Mouse (Mus musculus) hindbrain, embryonic 16.5 days (tissue): ENCODE measurements around the gene Calhm3. TPM values are rescaled to one million over a fixed set of nuclear protein-coding genes. Genes with fewer than 3 reads are reported as not detected.
"Not testable (repeated sequence)": the region's sequence is repeated elsewhere in the genome, so short reads cannot be mapped to it uniquely, and the experiment has no call there.

ENCODE experiments used
- ATAC-seq: fragments of 200-750 bp; cut with Nextera tagmentation; 2 replicates; pipeline ENCODE4 v1.8.0; 2017; ENCODE audit warnings: moderate TSS enrichment, moderate library complexity
- H3K27ac ChIP-seq: fragments of 300-500 bp; sonication (generic); 2 replicates; pipeline ENCODE4 v1.5.1; 2014; ENCODE audit warnings: low read depth, mild to moderate bottlenecking, control low read depth, low read length, moderate library complexity
- H3K27me3 ChIP-seq: fragments of 300-500 bp; sonication (generic); replicated peaks from 2 replicates; pipeline ENCODE4 v1.6.1; 2014; ENCODE audit warnings: low read length; ENCODE audit not compliant: control insufficient read depth, insufficient read depth
- H3K36me3 ChIP-seq: fragments of 300-500 bp; sonication (generic); 2 replicates; pipeline ENCODE4 v1.6.1; 2014; ENCODE audit warnings: mild to moderate bottlenecking, low read length, moderate library complexity, mixed read lengths; ENCODE audit not compliant: control insufficient read depth, insufficient read depth
- H3K4me1 ChIP-seq: fragments of 300-500 bp; sonication (generic); 2 replicates; pipeline ENCODE4 v1.6.1; 2014; ENCODE audit warnings: low read depth, low read length; ENCODE audit not compliant: control insufficient read depth, insufficient read depth
- H3K4me2 ChIP-seq: fragments of 300-500 bp; sonication (generic); 2 replicates; pipeline ENCODE4 v1.6.1; 2014; ENCODE audit warnings: mild to moderate bottlenecking, low read length, control low read depth, moderate library complexity
- H3K4me3 ChIP-seq: fragments of 300-500 bp; sonication (generic); 2 replicates; pipeline ENCODE4 v1.5.1; 2014; ENCODE audit warnings: mild to moderate bottlenecking, low read length, control low read depth, moderate library complexity
- H3K9ac ChIP-seq: fragments of 300-500 bp; sonication (generic); 2 replicates; pipeline ENCODE4 v1.6.1; 2014; ENCODE audit warnings: low read depth, mild to moderate bottlenecking, control low read depth, low read length, moderate library complexity
- H3K9me3 ChIP-seq: fragments of 300-500 bp; sonication (generic); 2 replicates; pipeline ENCODE4 v1.6.1; 2014; ENCODE audit warnings: mild to moderate bottlenecking, low read length, moderate library complexity; ENCODE audit not compliant: control insufficient read depth
- WGBS: fragments of 180-500 bp; shearing (Covaris S2); extraction: QIAGEN DNeasy Blood & Tissue Kit; methylation state at CpG from one replicate; pipeline ENCODE4 v1.1.7; 2014; 5-methylcytosine and 5-hydroxymethylcytosine counted together
- polyA plus RNA-seq: library from polyadenylated mRNA; unstranded; fragments of >200 nt; fragmentation: Nextera tagmentation; extraction: Ambion mirVana; gene quantifications from 2 replicates; pipeline ENCODE4 v1.2.1, GENCODE M21; 2015

Calhm3 gene
- polyA plus RNA-seq, 1 experiment from 2014 or later: not detected

GRCm38 (mm10) chr19:47152062-47152369 lies 5.5 kb downstream of the Calhm3 start:
- no peak overlapping the region for H3K27ac ChIP-seq

DNA sequence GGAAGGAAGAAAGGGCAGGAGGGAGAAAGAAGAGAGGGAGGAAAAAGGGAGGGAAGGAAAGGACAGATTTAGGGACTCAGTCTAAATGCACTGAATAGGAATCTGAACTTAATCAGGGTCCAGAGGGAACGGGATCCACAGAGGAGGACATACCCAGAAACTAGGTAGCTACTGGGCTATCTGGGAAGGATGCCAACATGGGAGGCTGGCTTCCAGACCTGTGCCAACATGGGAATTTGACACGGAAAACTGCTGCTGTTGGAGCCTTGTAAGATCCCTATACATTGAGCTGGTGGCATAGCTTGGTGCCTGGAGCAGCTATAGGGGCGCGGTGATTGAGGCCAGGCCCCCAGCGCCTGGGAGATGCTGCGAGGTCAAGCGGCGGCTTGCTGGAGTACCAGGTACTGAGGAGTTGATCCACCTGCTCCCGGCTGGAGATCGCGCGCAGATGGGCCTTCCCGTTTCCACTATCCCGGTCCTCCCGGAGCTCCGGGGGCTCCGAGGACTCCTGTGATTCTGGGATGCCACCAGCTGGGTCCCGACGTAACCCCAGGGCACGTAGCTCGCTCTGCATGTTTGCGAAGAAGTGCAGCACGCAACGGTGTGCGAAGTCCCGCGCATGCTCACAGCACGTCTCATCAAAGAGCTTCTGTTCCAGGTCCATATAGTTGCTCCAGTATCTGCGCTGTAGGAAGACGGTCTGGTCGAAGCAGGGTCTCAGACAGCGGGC lies 6.1 kb downstream of the Calhm3 start:
- no peak overlapping the region for H3K27ac ChIP-seq
- WGBS: 29% methylated on average over 29 of the region's 32 CpGs

More at GRCm38 (mm10) chr19:47152062-47152369, 5.5 kb downstream of the Calhm3 start:
- Histone ChIP-seq H3K4me2 (peak overlapping the region; percentile 63), H3K9ac (peak overlapping the region; percentile 56), H3K9me3 (no peaks in the 10 kb centered on the region), H3K27me3 (no peaks in the 10 kb centered on the region), H3K4me3 (peak overlapping the region; percentile 41), H3K36me3 (no peaks in the 10 kb centered on the region), H3K4me1 (no peaks in the 10 kb centered on the region)
- ATAC-seq: peak; percentile 52
- 57% methylated on average over 12 of the region's 12 CpGs for whole genome bisulfite sequencing

GRCm38 (mm10) chr19:47149854-47150253 lies 7.7 kb downstream of the Calhm3 start:
- H3K36me3 ChIP-seq: no peaks in the 10 kb centered on the region
- H3K9ac ChIP-seq: no peak overlapping the region
- ATAC-seq: no peak
- no peak overlapping the region for H3K4me2 ChIP-seq
- WGBS: 67% methylated on average over 4 of the region's 4 CpGs
- no peak overlapping the region for H3K4me3 ChIP-seq
- H3K9me3 ChIP-seq: no peaks in the 10 kb centered on the region
- H3K4me1 ChIP-seq: no peaks in the 10 kb centered on the region
- no peak overlapping the region for H3K27ac ChIP-seq
- no peaks in the 10 kb centered on the region for H3K27me3 ChIP-seq

More for the DNA sequence above, 6.1 kb downstream of the Calhm3 start:
- ATAC-seq: peak; percentile 79
- Histone ChIP-seq H3K4me1 (no peaks in the 10 kb centered on the region), H3K36me3 (no peaks in the 10 kb centered on the region), H3K4me3 (peak overlapping the region; percentile 41), H3K4me2 (peak overlapping the region; percentile 63), H3K9ac (peak overlapping the region; percentile 56), H3K9me3 (no peaks in the 10 kb centered on the region), H3K27me3 (no peaks in the 10 kb centered on the region)

DNA sequence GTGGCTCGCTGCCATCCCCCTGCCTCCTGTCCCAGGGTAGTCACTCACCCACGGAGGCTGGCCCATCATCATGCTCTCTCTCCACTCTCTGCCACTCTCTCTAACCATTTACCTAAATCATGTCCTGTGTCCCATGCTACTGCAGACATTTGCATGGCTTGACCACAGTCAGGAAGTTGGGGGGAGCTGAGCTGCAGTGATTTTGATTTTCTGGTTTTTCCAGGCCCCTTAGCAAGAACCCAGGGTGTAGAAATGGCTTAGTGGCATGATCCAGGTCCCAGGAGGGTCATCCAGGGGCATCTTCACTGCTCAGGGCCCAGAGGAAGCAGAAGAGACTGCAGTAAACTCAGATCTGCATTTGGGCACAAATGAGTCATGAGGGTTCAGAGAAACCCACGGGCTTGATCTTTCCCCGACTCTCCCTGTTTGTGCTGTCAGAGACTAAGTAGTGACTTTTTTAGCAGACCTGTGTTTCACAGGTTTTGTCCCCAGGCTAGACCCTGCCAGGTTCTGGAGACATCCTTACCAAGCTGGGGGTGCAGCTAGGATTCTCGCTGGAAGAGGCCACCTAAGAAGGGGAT lies 9.2 kb downstream of the Calhm3 start:
- 84% methylated on average over 5 of the region's 5 CpGs for WGBS
- ATAC-seq: no peak

DNA sequence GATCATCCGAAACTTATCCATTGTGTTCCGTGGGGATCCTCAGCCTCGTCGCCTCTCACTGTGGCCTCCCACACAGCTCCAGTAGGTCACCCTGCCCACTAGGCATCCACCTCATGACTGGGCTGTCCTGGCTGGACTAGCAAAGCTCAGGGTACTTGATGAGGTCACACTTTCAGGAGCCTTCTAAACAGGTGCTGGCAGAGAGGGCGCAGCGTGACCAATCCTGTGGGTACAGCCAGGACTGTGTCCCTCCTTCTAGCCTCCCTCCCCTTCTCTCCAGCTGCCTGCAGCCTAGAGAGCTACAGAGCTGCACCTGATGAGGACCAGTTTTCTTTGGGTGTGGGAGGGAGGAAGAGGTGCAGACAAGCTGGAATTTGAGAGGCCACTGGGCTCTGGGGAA lies 13.4 kb downstream of the Calhm3 start, which contains the start of gene Calhm1:
Calhm1 (minus strand) TSS at position 101 of the 400 bp plus-strand sequence.
- no peak within 1 kb of the TSS for H3K27ac ChIP-seq
- H3K27me3 ChIP-seq: no peaks in the 10 kb centered on the region
- WGBS: 96% methylated on average over 6 of the region's 6 CpGs
- no peak; the same call in 1 of the 2 replicates for ATAC-seq
- no peak within 1 kb of the TSS for H3K4me3 ChIP-seq
- H3K4me2 ChIP-seq: no peak within 1 kb of the TSS
- H3K9me3 ChIP-seq: no peaks in the 10 kb centered on the region
- H3K36me3 ChIP-seq: no peaks in the 10 kb centered on the region
- no peak within 1 kb of the TSS for H3K9ac ChIP-seq
- no peaks in the 10 kb centered on the region for H3K4me1 ChIP-seq

More for the DNA sequence above, 9.2 kb downstream of the Calhm3 start:
- Histone ChIP-seq H3K4me2 (no peak overlapping the region), H3K27ac (no peak overlapping the region), H3K36me3 (no peaks in the 10 kb centered on the region), H3K9me3 (no peaks in the 10 kb centered on the region), H3K9ac (no peak overlapping the region), H3K4me3 (no peak overlapping the region), H3K4me1 (no peaks in the 10 kb centered on the region), H3K27me3 (no peaks in the 10 kb centered on the region)

- peaks cover 4% of the 10 kb centered on the region for H3K4me1 ChIP-seq
- H3K9ac ChIP-seq: no peak overlapping the region
- H3K9me3 ChIP-seq: no peaks in the 10 kb centered on the region
- ATAC-seq: no peak
- no peaks in the 10 kb centered on the region for H3K27me3 ChIP-seq
- H3K4me2 ChIP-seq: no peak overlapping the region
- H3K4me3 ChIP-seq: no peak overlapping the region
- WGBS: 79% methylated on average over 6 of the region's 6 CpGs
- no peak overlapping the region for H3K27ac ChIP-seq
- H3K36me3 ChIP-seq: no peaks in the 10 kb centered on the region
Measured at GRCm38 (mm10) chr19:47142438-47142837, 15.1 kb downstream of the Calhm3 start.

- H3K36me3 ChIP-seq, H3K4me3 ChIP-seq, H3K27ac ChIP-seq, H3K9me3 ChIP-seq, H3K4me1 ChIP-seq, ATAC-seq, H3K4me2 ChIP-seq, H3K27me3 ChIP-seq, H3K9ac ChIP-seq: not testable (repeated sequence)
- 42% methylated on average over 7 of the region's 7 CpGs for WGBS
Measured at GRCm38 (mm10) chr19:47139611-47140010, 18.0 kb downstream of the Calhm3 start.

DNA sequence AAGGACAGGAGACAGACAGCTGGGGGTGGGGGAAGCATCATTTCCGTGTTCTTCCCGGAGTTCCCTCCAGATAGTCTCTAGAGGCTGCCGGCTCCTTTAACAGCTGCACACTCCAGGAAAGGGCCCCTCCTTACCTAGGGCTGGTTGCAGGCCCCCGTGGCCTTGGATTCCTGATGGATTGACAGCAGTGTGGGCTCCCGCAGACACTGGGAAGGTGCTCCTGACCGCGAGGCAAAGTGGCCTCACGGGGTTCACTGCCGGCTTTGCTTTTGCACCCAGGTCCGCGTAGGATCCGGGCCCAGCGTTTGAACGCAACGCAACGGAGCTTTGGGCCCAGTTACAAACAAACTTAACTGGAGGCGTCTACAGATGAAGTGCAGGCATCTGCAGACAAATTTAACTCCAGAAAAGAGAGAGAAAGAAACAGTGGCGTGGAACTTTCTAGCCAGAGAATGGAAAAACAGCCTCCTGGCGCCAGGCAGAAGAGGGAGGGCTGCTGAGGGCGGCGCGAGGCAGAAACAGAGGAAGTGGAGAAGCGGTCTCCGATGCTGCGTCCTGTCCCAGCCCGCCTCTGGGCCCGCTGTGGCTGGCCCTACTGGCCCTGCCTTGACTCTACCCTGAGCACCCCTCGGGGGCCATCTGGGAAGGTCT lies 19.7 kb downstream of the Calhm3 start, which contains the start of gene Calhm2:
Calhm2 (minus strand) TSS at position 524 of the 651 bp plus-strand sequence.
- no peaks in the 10 kb centered on the region for H3K27me3 ChIP-seq
- H3K9ac ChIP-seq: peak within 1 kb of the TSS; percentile 60
- WGBS: 11% methylated on average over 28 of the region's 28 CpGs
- peak within 1 kb of the TSS; percentile 34 for H3K4me3 ChIP-seq
- no peaks in the 10 kb centered on the region for H3K36me3 ChIP-seq
- H3K27ac ChIP-seq: peak within 1 kb of the TSS; percentile 25; the same call in 1 of the 2 replicates
- H3K4me1 ChIP-seq: peaks cover 10% of the 10 kb centered on the region
- ATAC-seq: peak; percentile 25; the same call in 1 of the 2 replicates
- peak within 1 kb of the TSS; percentile 58 for H3K4me2 ChIP-seq
- H3K9me3 ChIP-seq: no peaks in the 10 kb centered on the region

- 44% methylated on average over 6 of the region's 6 CpGs for WGBS
- Histone ChIP-seq H3K9me3 (no peaks in the 10 kb centered on the region), H3K27ac (peak overlapping the region; percentile 12; the same call in 1 of the 2 replicates), H3K4me2 (peak overlapping the region; percentile 58), H3K4me3 (no peak overlapping the region; the same call in 1 of the 2 replicates), H3K36me3 (no peaks in the 10 kb centered on the region; the same call in 1 of the 2 replicates), H3K27me3 (no peaks in the 10 kb centered on the region), H3K9ac (peak overlapping the region; percentile 60), H3K4me1 (peaks cover 10% of the 10 kb centered on the region)
- peak; percentile 54; the same call in 1 of the 2 replicates for ATAC-seq
Measured at GRCm38 (mm10) chr19:47137051-47137581, 20.4 kb downstream of the Calhm3 start.
